Mouse (Mus musculus): Measurements from ENCODE around the gene Apoa5.

- TF ChIP-seq POLR2A (IDR thresholded peaks at IDR 0.05; ENCODE audit: low read depth, low read length) (no peak), CTCF (IDR thresholded peaks at IDR 0.05; ENCODE audit: extremely low read depth, insufficient read depth, insufficient read length, insufficient replicate concordance) (peak; percentile 93; the same call in 1 of the 2 replicates)
These were observed 46.1 kb downstream of the Apoa5 start for GRCm38 (mm10) chr9:46314507-46314906.
